Mouse (Mus musculus) monocyte, adult 59 days (primary cell): ENCODE data around the gene Ifit2. TPM values are rescaled to one million over a fixed set of nuclear protein-coding genes. Genes with fewer than 3 reads are reported as not detected.

Source experiments
- total RNA-seq, 2 experiments: library from RNA; stranded (reverse); gene quantifications; one replicate each; pipeline ENCODE4 v1.2.4; 2023

Gene Ifit2
- total RNA-seq = 1 to 10 TPM; 4.5 to 7.3 TPM

DNA sequence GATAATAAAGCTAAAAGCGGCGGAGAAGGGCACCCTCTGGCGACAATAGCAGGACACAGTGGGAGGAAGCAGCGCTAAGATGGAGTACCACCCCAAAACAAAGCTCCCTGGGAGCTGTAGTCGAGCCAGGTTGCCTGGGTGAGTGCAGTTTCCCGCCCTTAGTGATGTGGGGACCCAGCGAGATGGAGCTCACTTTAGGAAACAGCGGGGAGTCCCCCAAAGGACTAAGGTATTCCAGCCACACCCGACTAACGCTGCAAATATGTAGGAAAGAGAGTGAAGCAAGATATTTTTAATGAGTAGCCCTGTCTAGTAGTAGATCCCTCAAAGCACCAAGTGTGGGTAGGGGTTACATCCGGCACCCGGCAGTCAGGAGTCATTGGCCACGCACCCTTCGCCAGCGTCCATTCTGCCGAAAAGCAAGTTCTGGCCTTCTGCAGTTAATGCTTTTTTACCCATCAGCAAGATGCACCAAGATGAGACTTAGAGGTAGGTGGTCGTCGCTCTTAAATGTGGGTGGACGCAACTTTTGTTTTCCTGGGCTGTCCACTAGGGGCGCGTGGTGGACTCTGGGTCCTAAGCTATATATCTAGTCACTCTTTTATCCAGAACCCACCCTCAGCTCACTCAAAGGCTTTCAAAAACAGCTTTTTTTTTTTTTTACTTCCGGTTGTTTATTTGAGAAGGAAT lies at the start of gene Ifit2:
Gene Ifit2, plus strand, starts transcription at position 161 of the 690 bp plus-strand sequence.

DNA sequence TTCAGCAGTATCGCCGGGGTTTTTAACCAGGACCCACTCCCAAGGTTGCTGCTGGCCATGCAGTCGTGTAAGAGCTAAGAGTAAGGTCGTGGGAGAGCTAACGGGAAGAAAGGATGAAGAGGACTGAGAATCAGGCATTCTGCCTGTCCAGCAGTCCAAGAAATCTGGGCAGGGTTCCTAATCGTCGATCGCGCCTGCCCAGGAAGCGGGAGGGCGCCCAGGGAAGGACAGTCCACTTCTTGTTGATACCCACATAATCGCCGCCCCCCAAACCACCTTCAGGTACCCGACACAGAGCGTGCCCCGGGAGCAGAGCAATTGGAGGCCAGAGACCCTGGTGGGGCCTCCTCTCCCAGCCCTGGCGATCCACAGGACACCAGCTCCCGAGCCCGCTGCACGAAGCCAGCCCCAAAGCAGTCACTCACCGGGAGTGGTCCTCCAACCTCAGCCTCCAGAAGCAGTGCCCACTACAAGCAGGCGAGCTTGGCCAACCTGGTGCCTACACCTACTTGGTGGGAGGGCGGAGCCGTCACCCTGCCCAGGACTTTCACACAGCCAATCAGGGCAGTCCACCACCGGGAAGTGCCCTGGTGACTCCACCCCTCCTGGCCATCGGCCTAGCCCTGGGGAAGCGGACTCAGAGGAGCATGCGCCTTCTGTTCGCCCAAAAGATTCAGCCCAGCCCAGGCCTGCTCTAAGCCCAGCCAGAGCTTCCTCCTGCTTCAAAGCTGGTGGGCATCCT lies 23.4 kb upstream of the Ifit2 start, which contains the start of gene Lipa:
Gene Lipa, minus strand, starts transcription at position 534 of the 742 bp plus-strand sequence.

GRCm38 (mm10) chr19:34583126-34583766 lies 32.8 kb downstream of the Ifit2 start, which contains the start of gene Ifit3:
Gene Ifit3 (plus strand): TSS chr19:34583531.

GRCm38 (mm10) chr19:34601888-34602287 lies 51.4 kb downstream of the Ifit2 start, which contains the start of gene Ifit1bl1:
Gene Ifit1bl1 (minus strand): TSS chr19:34601956.

DNA sequence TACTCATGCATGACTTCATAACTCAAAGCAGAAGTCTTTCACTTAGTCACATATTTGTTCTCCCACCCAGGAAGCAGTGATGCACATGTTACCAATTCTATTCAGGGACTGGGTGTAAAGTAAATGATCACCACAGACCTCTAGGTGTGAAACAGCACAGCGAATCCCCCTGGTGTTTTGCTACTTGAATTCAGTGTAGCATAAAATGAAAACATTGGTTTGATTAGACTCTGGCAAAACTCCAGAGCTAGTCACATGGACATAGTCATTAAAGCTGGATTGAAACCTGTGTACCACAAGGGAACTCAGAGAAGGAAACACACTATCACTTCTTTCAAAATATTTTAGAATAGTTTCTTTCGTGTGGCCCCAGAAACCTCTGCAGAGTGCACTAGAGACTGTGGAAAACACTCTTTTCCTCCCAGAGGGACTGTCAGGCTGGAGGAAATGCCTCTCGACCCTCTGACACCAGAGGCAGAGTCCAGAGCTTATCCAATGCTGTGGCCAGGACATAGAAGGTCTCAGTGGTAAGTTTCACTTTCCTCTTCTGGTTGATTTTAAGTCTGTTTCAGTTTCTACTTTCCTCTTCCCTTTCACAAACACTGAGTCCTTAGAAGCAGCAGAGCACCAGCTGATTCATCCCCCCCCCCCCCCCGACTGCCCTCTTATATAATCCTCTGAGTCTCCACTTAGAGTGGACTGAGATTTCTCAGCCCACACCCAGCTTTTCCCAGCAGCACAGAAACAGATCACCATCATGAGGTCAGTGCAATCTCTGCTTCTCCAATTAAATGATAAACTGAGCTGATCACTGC lies 57.0 kb downstream of the Ifit2 start, which contains the start of gene Ifit3b:
Gene Ifit3b, plus strand, starts transcription at position 734 of the 815 bp plus-strand sequence.

Other genes with a start within 250 kb of the Ifit2 start
- under 1 TPM in 1 of 2 experiments, not detected in 1; 0.47 TPM for gene Ch25h, start 75.5 kb upstream of the Ifit2 start, total RNA-seq
- 100 to 1,000 TPM; 208 to 214 TPM for gene Lipa, start 23.2 kb upstream of the Ifit2 start, total RNA-seq
- gene Ifit3, start 32.8 kb downstream of the Ifit2 start, total RNA-seq = 10 to 100 TPM; 13.7 to 20.3 TPM
- 1 to 10 TPM; 1.9 to 2.8 TPM for gene Ifit1bl1, start 51.3 kb downstream of the Ifit2 start, total RNA-seq
- 1 to 10 TPM; 3.1 to 5.5 TPM for gene Ifit3b, start 57.3 kb downstream of the Ifit2 start, total RNA-seq
- gene Ifit1bl2, start 90.0 kb downstream of the Ifit2 start, total RNA-seq = not detected
- 1 to 10 TPM; 2.6 to 4.7 TPM for gene Ifit1, start 90.2 kb downstream of the Ifit2 start, total RNA-seq
- not detected for gene Slc16a12, start 196.6 kb downstream of the Ifit2 start, total RNA-seq